Mouse (Mus musculus): ENCODE measurements around the gene Ccdc122. TPM values are rescaled to one million over a fixed set of nuclear protein-coding genes. Genes with fewer than 3 reads are reported as not detected.

Ccdc122 gene
- polyA plus RNA-seq, 1 experiment from 2014 or later, result 1.7 TPM

DNA sequence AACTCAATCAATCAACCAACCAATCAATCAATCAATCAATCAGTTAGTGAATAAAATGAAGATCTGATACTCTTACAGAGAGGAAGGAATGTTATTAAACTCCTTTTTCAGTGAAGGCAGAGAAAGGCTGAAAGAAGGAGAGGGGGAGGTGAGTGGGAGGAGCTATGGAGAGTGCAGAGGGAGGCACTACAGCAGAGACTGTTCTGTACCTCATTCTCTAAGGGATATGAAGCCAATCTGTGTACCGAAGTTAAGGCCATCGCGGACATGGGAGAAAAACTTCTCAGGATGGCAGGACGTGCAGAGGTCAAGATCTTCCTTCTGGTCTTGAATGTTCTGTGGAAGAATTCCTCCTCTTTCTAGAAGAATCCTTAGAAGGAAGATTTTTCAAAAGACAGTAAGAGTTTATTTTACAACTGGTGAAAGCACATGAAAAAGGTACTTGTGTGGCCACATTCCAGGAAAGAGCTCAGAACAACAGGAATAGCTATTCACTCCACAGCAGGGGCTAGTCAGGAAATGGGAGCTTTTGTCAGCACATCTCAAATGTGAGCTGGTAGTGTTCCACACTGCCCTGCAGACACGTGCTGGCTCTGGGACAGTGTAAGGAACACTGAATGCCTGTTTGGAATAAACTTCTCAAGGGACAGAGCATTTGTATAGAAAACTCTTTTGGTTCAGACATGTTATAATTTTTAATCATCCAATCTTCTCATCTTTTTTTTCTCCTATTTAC is 7.1 kb upstream of the Ccdc122 start:
- Histone ChIP-seq H3K9ac (ENCODE audit: low read depth, low read length) (no peak overlapping the region), H3K27me3 (ENCODE audit: control insufficient read depth, insufficient read depth, low read depth, low read length) (no peaks in the 10 kb centered on the region), H3K4me2 (ENCODE audit: low read depth, low read length) (no peak overlapping the region), H3K4me1 (ENCODE audit: control insufficient read depth, low read depth, low read length) (no peaks in the 10 kb centered on the region), H3K4me3 (ENCODE audit: low read depth, low read length) (no peak overlapping the region), H3K36me3 (ENCODE audit: control insufficient read depth, insufficient read depth) (no peaks in the 10 kb centered on the region), H3K27ac (ENCODE audit: low read length) (no peak overlapping the region), H3K9me3 (replicated peaks; ENCODE audit: control insufficient read depth, low read length) (no peaks in the 10 kb centered on the region)
- 58% methylated on average over 5 of the region's 5 CpGs for WGBS (ENCODE audit: insufficient replicate concordance)
- ATAC-seq (ENCODE audit: low read depth), result no peak

GRCm38 (mm10) chr14:77030808-77031207 is 5.8 kb upstream of the Ccdc122 start:
- Histone ChIP-seq H3K4me3 (ENCODE audit: low read depth, low read length) (no peak overlapping the region), H3K4me1 (ENCODE audit: control insufficient read depth, low read depth, low read length) (no peaks in the 10 kb centered on the region; the same call in none of the 2 replicates), H3K4me2 (ENCODE audit: low read depth, low read length) (no peak overlapping the region), H3K27me3 (ENCODE audit: control insufficient read depth, insufficient read depth, low read depth, low read length) (no peaks in the 10 kb centered on the region), H3K9me3 (replicated peaks; ENCODE audit: control insufficient read depth, low read length) (no peaks in the 10 kb centered on the region), H3K36me3 (ENCODE audit: control insufficient read depth, insufficient read depth) (no peaks in the 10 kb centered on the region), H3K27ac (ENCODE audit: low read length) (no peak overlapping the region), H3K9ac (ENCODE audit: low read depth, low read length) (no peak overlapping the region)
- ATAC-seq (ENCODE audit: low read depth), result no peak
- 64% methylated on average over 5 of the region's 5 CpGs for WGBS (ENCODE audit: insufficient replicate concordance)

DNA sequence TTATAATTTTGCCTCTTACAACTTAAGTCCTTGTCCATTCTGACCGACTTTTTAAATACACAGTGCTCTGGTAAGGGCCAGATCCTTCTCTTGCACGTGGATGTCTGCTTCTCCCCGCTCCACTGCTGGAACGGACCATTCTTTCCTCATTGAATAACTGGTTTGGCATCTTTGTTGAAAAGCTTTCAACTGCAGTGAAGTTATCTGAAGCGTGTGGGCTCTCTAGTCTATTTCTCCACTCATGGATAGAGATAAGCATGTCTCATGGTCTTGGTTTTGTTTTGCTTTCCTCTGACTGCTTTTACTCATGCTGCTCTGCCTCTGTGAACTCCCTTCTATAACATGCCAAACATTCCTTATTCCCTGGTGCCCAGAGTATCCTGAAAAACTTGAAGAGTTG is 4.1 kb upstream of the Ccdc122 start:
- H3K9ac ChIP-seq (ENCODE audit: low read depth, low read length), result no peak overlapping the region
- H3K27ac ChIP-seq (ENCODE audit: low read length), result no peak overlapping the region
- whole genome bisulfite sequencing (ENCODE audit: insufficient replicate concordance), result 55% methylated on average over 5 of the region's 5 CpGs
- no peaks in the 10 kb centered on the region for H3K36me3 ChIP-seq (ENCODE audit: control insufficient read depth, insufficient read depth)
- ATAC-seq (ENCODE audit: low read depth), result no peak
- H3K27me3 ChIP-seq (ENCODE audit: control insufficient read depth, insufficient read depth, low read depth, low read length), result peaks cover 3% of the 10 kb centered on the region; the same call in 1 of the 2 replicates
- no peak overlapping the region for H3K4me3 ChIP-seq (ENCODE audit: low read depth, low read length)
- H3K9me3 ChIP-seq (replicated peaks; ENCODE audit: control insufficient read depth, low read length), result no peaks in the 10 kb centered on the region
- peaks cover 3% of the 10 kb centered on the region for H3K4me1 ChIP-seq (ENCODE audit: control insufficient read depth, low read depth, low read length)
- H3K4me2 ChIP-seq (ENCODE audit: low read depth, low read length), result no peak overlapping the region

DNA sequence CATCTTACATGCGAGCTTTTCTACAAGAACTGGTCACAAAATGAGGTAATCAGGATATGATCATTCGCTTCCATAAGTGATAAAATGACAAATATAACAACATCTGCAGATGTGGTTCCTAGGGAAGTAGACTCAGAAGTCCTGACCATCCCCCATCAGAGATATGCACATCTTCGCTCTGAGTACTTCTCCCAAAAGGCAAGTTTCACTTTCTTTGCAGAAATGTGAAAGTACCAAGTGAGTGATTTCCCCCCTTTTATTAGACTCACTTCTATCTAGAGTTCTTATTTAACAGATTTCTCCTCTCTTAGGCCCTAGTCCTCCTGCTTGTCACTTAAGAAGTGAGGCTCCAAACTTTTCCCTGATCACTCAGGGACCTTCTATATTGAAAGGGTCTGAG is 3.2 kb upstream of the Ccdc122 start:
- peaks cover 3% of the 10 kb centered on the region; the same call in 1 of the 2 replicates for H3K27me3 ChIP-seq (ENCODE audit: control insufficient read depth, insufficient read depth, low read depth, low read length)
- no peak overlapping the region for H3K4me2 ChIP-seq (ENCODE audit: low read depth, low read length)
- no peaks in the 10 kb centered on the region for H3K36me3 ChIP-seq (ENCODE audit: control insufficient read depth, insufficient read depth)
- H3K9ac ChIP-seq (ENCODE audit: low read depth, low read length), result no peak overlapping the region
- 66% methylated on average over 3 of the region's 3 CpGs for WGBS (ENCODE audit: insufficient replicate concordance)
- no peak overlapping the region for H3K27ac ChIP-seq (ENCODE audit: low read length)
- H3K4me1 ChIP-seq (ENCODE audit: control insufficient read depth, low read depth, low read length), result peaks cover 5% of the 10 kb centered on the region
- no peaks in the 10 kb centered on the region for H3K9me3 ChIP-seq (replicated peaks; ENCODE audit: control insufficient read depth, low read length)
- H3K4me3 ChIP-seq (ENCODE audit: low read depth, low read length), result no peak overlapping the region
- ATAC-seq (ENCODE audit: low read depth), result no peak

DNA sequence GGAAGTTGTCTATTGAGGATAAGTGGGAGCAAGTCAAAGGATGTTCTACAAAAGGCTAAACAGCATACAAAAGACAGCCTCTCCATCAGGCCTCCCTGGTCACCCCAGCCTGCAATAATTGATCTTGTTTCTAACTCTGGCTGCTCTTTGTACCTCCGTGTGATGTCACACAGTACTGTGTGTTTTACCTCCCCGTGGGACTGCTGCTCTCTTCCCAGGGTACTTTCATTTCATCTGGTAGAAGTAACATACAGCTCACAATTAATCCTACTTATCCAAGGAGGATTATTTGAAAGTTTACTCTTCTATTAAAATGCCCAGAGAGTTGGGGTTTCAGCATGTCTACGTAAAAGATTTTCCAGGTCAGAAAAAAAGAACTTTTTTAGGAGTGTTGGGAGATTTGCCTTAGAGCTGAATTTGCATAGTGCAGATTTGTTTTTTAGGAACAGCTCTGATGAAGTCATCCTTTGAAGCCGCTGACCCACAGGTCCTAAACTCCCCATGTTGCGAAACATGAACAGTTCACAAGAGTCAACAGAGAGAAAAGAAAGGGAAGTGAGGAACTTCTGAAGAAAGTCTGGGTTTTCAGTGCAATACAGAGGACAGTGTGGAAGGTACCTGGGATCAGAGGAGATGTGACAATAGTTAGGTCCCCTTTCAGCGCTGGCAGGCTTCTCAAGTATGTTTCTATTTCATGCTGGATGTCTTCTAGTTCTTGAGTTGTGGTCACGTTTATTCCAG is 2.2 kb upstream of the Ccdc122 start:
- peak overlapping the region; percentile 66 for H3K27ac ChIP-seq (ENCODE audit: low read length)
- no peak overlapping the region for H3K9ac ChIP-seq (ENCODE audit: low read depth, low read length)
- H3K4me3 ChIP-seq (ENCODE audit: low read depth, low read length), result no peak overlapping the region
- no peaks in the 10 kb centered on the region for H3K9me3 ChIP-seq (replicated peaks; ENCODE audit: control insufficient read depth, low read length)
- peak; percentile 66 for ATAC-seq (ENCODE audit: low read depth)
- peaks cover 3% of the 10 kb centered on the region; the same call in 1 of the 2 replicates for H3K27me3 ChIP-seq (ENCODE audit: control insufficient read depth, insufficient read depth, low read depth, low read length)
- WGBS (ENCODE audit: insufficient replicate concordance), result 43% methylated on average over 7 of the region's 7 CpGs
- H3K36me3 ChIP-seq (ENCODE audit: control insufficient read depth, insufficient read depth), result no peaks in the 10 kb centered on the region
- H3K4me1 ChIP-seq (ENCODE audit: control insufficient read depth, low read depth, low read length), result peaks cover 5% of the 10 kb centered on the region
- H3K4me2 ChIP-seq (ENCODE audit: low read depth, low read length), result peak overlapping the region; percentile 12; the same call in 1 of the 2 replicates

DNA sequence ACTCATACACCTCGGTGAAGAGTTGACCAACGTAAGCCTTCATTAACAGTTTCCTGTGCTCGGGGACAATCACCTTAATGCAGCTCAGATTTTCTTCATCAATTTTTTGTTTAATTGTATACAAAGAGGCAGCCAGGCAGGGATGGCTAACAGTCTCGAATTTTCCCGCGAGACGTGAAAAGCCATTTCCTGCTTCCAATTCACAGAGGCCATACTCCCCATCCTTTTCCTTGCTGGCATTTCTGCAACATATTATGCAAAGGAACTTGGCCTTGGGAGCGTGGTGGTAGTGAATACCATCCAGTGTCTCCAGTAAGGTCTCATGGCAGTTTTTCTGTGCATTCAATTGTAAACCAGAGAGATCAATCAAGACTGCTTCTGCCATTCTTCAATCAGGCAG is 1.6 kb upstream of the Ccdc122 start:
- 62% methylated on average over 8 of the region's 8 CpGs for WGBS (ENCODE audit: insufficient replicate concordance)
- H3K27me3 ChIP-seq (ENCODE audit: control insufficient read depth, insufficient read depth, low read depth, low read length), result peaks cover 3% of the 10 kb centered on the region; the same call in 1 of the 2 replicates
- no peaks in the 10 kb centered on the region for H3K36me3 ChIP-seq (ENCODE audit: control insufficient read depth, insufficient read depth)
- H3K4me1 ChIP-seq (ENCODE audit: control insufficient read depth, low read depth, low read length), result peaks cover 5% of the 10 kb centered on the region
- 0 out of 2 replicates have a peak overlapping the region, but pooled peaks have one; percentile 3 for H3K4me2 ChIP-seq (ENCODE audit: low read depth, low read length)
- peak overlapping the region; percentile 66 for H3K27ac ChIP-seq (ENCODE audit: low read length)
- no peaks in the 10 kb centered on the region for H3K9me3 ChIP-seq (replicated peaks; ENCODE audit: control insufficient read depth, low read length)
- ATAC-seq (ENCODE audit: low read depth), result no peak
- no peak overlapping the region for H3K9ac ChIP-seq (ENCODE audit: low read depth, low read length)
- no peak overlapping the region for H3K4me3 ChIP-seq (ENCODE audit: low read depth, low read length)

DNA sequence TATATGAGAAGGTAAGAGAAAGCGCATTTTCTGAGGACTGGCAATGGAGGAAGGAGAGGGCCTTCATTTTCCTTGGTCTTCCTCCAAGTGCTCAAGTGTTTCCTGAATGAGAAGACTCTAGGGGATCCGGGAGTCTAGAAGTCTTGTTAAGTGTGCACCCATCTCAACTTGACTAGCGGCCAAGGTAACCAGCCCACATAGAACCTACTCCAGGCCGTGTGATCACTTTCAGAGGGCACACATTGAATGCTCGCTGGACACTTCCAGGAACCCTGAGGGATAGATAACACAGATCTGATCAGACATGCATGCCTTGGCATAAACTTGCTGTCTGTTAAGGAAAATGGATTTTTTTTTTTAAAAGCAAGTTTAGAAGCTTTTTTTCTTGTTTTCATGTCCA is 758 bp downstream of the Ccdc122 start:
- Histone ChIP-seq H3K36me3 (ENCODE audit: control insufficient read depth, insufficient read depth) (no peaks in the 10 kb centered on the region), H3K4me2 (ENCODE audit: low read depth, low read length) (no peak overlapping the region), H3K27ac (ENCODE audit: low read length) (no peak overlapping the region), H3K9ac (ENCODE audit: low read depth, low read length) (no peak overlapping the region), H3K9me3 (replicated peaks; ENCODE audit: control insufficient read depth, low read length) (no peaks in the 10 kb centered on the region), H3K4me1 (ENCODE audit: control insufficient read depth, low read depth, low read length) (peaks cover 5% of the 10 kb centered on the region), H3K27me3 (ENCODE audit: control insufficient read depth, insufficient read depth, low read depth, low read length) (peaks cover 3% of the 10 kb centered on the region; the same call in 1 of the 2 replicates), H3K4me3 (ENCODE audit: low read depth, low read length) (no peak overlapping the region)
- WGBS (ENCODE audit: insufficient replicate concordance), result 60% methylated on average over 5 of the region's 5 CpGs
- no peak for ATAC-seq (ENCODE audit: low read depth)

DNA sequence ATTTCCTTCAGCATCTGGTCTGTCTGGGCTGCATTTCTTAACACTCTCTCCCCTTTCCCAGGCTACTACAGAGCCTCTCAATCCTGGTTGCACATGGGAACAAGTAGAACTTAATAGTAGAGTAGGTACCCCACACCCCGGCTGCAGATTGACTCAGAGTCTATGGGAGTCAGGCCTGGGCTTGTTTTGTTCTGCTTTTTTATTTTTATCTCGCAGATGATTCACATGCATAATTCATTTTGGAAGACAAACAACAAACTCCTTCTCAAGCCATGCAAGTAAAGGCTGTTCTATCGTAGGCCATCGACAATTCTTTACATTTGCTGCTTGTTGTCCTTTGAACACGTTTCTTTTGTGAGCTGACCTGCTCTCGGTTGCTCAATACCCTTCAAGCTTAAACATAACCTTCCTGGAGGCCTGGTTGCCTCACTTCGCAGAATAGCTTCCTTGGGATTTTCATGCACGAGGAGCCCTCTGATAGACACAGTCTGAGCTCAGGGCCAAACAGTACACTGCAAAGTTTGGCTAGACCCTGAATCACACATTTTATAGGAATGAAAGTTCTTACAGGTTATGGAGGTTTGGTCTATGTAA is 1.4 kb downstream of the Ccdc122 start:
- WGBS (ENCODE audit: insufficient replicate concordance), result 53% methylated on average over 8 of the region's 8 CpGs
- H3K9me3 ChIP-seq (replicated peaks; ENCODE audit: control insufficient read depth, low read length), result no peaks in the 10 kb centered on the region
- no peak overlapping the region for H3K4me2 ChIP-seq (ENCODE audit: low read depth, low read length)
- H3K9ac ChIP-seq (ENCODE audit: low read depth, low read length), result no peak overlapping the region
- H3K27me3 ChIP-seq (ENCODE audit: control insufficient read depth, insufficient read depth, low read depth, low read length), result peaks cover 3% of the 10 kb centered on the region; the same call in 1 of the 2 replicates
- no peak for ATAC-seq (ENCODE audit: low read depth)
- peaks cover 5% of the 10 kb centered on the region for H3K4me1 ChIP-seq (ENCODE audit: control insufficient read depth, low read depth, low read length)
- no peaks in the 10 kb centered on the region for H3K36me3 ChIP-seq (ENCODE audit: control insufficient read depth, insufficient read depth)
- no peak overlapping the region; the same call in 1 of the 2 replicates for H3K27ac ChIP-seq (ENCODE audit: low read length)
- no peak overlapping the region for H3K4me3 ChIP-seq (ENCODE audit: low read depth, low read length)

GRCm38 (mm10) chr14:77053288-77053687 is 16.7 kb downstream of the Ccdc122 start:
- no peak overlapping the region for H3K27ac ChIP-seq (ENCODE audit: low read length)
- no peaks in the 10 kb centered on the region for H3K36me3 ChIP-seq (ENCODE audit: control insufficient read depth, insufficient read depth)
- no peaks in the 10 kb centered on the region for H3K27me3 ChIP-seq (ENCODE audit: control insufficient read depth, insufficient read depth, low read depth, low read length)
- ATAC-seq (ENCODE audit: low read depth), result no peak
- H3K4me1 ChIP-seq (ENCODE audit: control insufficient read depth, low read depth, low read length), result no peaks in the 10 kb centered on the region
- H3K9ac ChIP-seq (ENCODE audit: low read depth, low read length), result no peak overlapping the region
- H3K4me2 ChIP-seq (ENCODE audit: low read depth, low read length), result no peak overlapping the region
- H3K9me3 ChIP-seq (replicated peaks; ENCODE audit: control insufficient read depth, low read length), result no peaks in the 10 kb centered on the region
- H3K4me3 ChIP-seq (ENCODE audit: low read depth, low read length), result no peak overlapping the region
